Mouse (Mus musculus) lung, embryonic 14.5 days (tissue): ENCODE measurements around the gene Erc2. TPM values are rescaled to one million over a fixed set of nuclear protein-coding genes. Genes with fewer than 3 reads are reported as not detected.

Experiments used
- ATAC-seq: fragments of 200-750 bp; cut with Nextera tagmentation; 2 replicates; pipeline ENCODE4 v1.8.0; 2017; ENCODE audit warnings: mild to moderate bottlenecking, moderate TSS enrichment, moderate library complexity; ENCODE audit not compliant: insufficient read depth
- DNase-seq: peaks from one replicate; pipeline ENCODE4 v3.0.0-alpha.2; 2015
- H3K27ac ChIP-seq: fragments of 300-500 bp; sonication (generic); 2 replicates; pipeline ENCODE4 v1.5.1; 2014; ENCODE audit warnings: low read depth, mild to moderate bottlenecking, moderate library complexity
- H3K27me3 ChIP-seq: fragments of 300-500 bp; sonication (generic); 2 replicates; pipeline ENCODE4 v1.6.1; 2014; ENCODE audit warnings: low read length, control low read depth; ENCODE audit not compliant: insufficient read depth
- H3K36me3 ChIP-seq: fragments of 300-500 bp; sonication (generic); 2 replicates; pipeline ENCODE4 v1.6.1; 2014; ENCODE audit warnings: control low read depth; ENCODE audit not compliant: insufficient read depth
- H3K4me1 ChIP-seq: fragments of 300-500 bp; sonication (generic); 2 replicates; pipeline ENCODE4 v1.6.1; 2014; ENCODE audit warnings: antibody characterized with exemption, control low read depth; ENCODE audit not compliant: insufficient read depth
- H3K4me2 ChIP-seq: fragments of 300-500 bp; sonication (generic); 2 replicates; pipeline ENCODE4 v1.6.1; 2014; ENCODE audit warnings: mild to moderate bottlenecking
- H3K4me3 ChIP-seq: fragments of 300-500 bp; sonication (generic); 2 replicates; pipeline ENCODE4 v1.5.1; 2014; ENCODE audit warnings: low read depth, low read length
- H3K9ac ChIP-seq: fragments of 300-500 bp; sonication (generic); 2 replicates; pipeline ENCODE4 v1.6.1; 2014
- H3K9me3 ChIP-seq: fragments of 300-500 bp; sonication (generic); 2 replicates; pipeline ENCODE4 v1.6.1; 2016; ENCODE audit warnings: low read depth, low read length, control low read depth
- CTCF ChIP-seq: IDR thresholded peaks from 2 replicates; pipeline ENCODE4 v1.5.1; 2016; ENCODE audit warnings: antibody characterized with exemption, low read depth
- WGBS: fragments of 180-500 bp; shearing (Covaris S2); extraction: QIAGEN DNeasy Blood & Tissue Kit; methylation state at CpG from one replicate; pipeline ENCODE4 v1.1.7; 2014; 5-methylcytosine and 5-hydroxymethylcytosine counted together
- polyA plus RNA-seq: library from polyadenylated mRNA; unstranded; fragments of >200 nt; fragmentation: Nextera tagmentation; extraction: Ambion mirVana; gene quantifications from 2 replicates; pipeline ENCODE4 v1.2.1, GENCODE M21; 2014

The Erc2 gene
- polyA plus RNA-seq, 1 experiment from 2014 or later = 2.1 TPM

DNA sequence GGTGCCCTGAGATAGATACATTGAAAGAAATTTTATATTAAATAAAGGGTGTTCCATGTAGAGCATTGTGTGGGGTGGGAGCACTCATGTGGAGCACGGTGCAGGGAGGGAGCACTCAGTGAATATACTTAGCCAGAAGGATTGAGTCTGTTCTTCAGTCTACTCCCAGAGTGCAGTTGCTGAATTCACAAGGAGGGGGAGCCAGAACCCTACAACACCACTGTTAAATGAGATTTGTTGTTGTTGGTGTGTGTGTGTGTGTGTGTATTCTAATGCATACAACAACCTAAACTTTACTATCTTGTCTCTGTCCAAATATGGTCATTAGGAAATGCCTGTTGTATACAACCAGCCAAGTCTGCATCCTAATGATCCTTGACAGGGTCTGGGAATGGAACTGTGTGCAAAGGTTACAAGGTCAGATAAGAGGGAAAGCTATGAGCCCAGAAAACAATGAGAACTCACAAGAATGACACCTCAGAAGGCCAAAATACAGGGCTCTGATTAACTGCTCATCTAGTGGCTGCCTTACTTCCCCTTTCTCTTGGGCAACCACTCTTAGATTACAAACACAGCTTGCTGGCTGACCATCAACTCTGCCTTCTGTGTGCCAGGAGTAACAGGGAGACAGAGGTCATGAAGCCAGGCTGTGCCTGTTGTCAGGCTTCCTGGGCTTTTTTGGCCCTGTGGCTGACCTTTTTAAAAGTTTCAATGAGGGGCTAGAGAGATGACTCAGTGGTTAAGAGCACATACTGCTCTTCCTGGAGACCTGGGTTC, 661.3 kb downstream of the Erc2 start:
- no peak overlapping the region for H3K9ac ChIP-seq
- no peak overlapping the region for H3K4me2 ChIP-seq
- H3K36me3 ChIP-seq = no peaks in the 10 kb centered on the region
- DNase-seq = no peak
- H3K27ac ChIP-seq = no peak overlapping the region
- peak; percentile 50 for TF ChIP-seq CTCF
- no peak overlapping the region for H3K4me3 ChIP-seq
- WGBS = 91% methylated on average over 1 of the region's 1 CpGs
- no peak for ATAC-seq
- H3K4me1 ChIP-seq = no peaks in the 10 kb centered on the region
- no peaks in the 10 kb centered on the region for H3K9me3 ChIP-seq
- H3K27me3 ChIP-seq = no peaks in the 10 kb centered on the region

DNA sequence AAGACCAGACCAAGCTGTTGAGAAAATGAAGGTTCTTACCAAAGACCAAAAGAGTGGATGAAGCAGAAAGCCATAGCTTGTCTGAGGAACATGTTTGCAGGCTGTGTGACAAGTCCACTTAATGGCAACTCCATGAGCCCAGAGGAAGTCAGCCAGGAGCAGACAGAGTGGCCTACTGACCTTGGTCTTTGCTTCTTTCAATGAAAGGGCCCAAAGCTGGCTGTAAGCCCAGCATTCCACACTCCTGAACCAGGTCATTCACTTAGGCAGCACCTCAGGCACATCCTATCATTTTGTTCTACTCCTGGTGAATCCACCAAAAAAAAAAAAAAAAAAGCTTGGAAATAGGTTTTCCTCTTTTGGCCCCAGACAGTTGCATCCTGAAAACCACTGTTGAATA, 664.3 kb downstream of the Erc2 start:
- Histone ChIP-seq H3K4me1 (no peaks in the 10 kb centered on the region), H3K9me3 (no peaks in the 10 kb centered on the region), H3K27ac (no peak overlapping the region), H3K4me3 (no peak overlapping the region), H3K9ac (no peak overlapping the region), H3K4me2 (no peak overlapping the region), H3K36me3 (no peaks in the 10 kb centered on the region), H3K27me3 (no peaks in the 10 kb centered on the region; the same call in 1 of the 2 replicates)
- ATAC-seq (no peak), DNase-seq (no peak)
- no peak for TF ChIP-seq CTCF

DNA sequence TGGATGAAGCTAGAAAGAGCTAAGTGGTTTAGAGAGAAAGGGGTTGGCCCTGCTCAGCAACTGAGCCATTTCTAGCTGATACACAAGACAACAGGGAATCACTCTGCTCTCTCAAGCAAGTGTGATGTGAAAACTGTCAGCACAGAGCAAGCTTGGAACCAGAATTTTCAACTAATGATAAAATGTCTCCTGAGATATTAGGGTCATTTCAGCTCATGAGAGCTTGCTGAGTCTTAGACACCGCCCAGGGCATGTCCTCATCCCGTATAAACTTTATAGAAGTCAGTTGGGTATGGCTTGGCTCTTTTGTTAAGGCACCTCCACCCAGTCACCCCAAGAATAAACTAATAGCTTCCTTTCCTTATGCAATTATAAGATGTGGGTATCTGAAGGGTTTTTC, 666.0 kb downstream of the Erc2 start:
- Histone ChIP-seq H3K27me3 (no peaks in the 10 kb centered on the region; the same call in 1 of the 2 replicates), H3K4me1 (no peaks in the 10 kb centered on the region), H3K27ac (no peak overlapping the region), H3K9ac (no peak overlapping the region), H3K4me2 (no peak overlapping the region), H3K36me3 (no peaks in the 10 kb centered on the region), H3K4me3 (no peak overlapping the region), H3K9me3 (no peaks in the 10 kb centered on the region)
- no peak for TF ChIP-seq CTCF
- 66% methylated on average over 2 of the region's 2 CpGs for WGBS
- no peak for DNase-seq
- no peak for ATAC-seq

DNA sequence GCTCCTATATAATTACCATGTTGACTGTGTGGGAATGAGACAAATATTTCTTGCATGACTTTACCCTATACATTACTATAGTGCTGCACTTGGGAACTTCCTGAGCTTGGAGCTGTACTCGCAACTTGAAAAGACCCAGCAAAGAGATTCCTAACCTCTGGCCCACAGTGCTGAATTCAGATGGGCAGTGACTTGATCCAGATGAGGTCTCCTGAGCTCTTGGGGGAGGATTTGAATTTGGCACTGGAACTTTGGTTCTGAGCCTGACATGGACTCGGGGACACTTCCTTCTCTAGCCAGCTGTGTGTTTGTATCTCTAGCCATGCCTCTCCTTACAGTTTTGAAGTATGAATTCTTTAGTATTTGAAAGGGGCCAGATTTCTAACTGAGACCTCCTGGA, 666.7 kb downstream of the Erc2 start:
- 51% methylated on average over 2 of the region's 2 CpGs for WGBS

DNA sequence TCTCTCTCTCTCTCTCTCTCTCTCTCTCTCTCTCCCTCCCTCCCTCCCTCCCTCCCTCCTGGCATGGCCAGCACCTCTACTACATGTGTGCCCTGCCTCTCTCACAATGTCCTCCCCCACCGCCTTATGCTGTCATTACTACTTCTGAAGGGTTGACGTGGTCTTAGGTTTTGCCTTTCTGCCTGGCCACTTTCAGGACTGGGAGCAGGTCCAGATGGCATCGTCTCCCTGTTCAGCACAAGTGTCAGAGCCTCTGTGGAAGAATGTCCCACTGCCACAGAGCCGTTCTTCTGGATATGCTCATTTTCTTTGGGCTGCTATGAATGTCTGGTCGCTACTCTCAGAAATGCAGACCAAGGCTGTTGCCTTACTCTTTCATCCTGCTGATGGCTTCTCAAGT, 671.7 kb downstream of the Erc2 start:
- 70% methylated on average over 5 of the region's 5 CpGs for WGBS
- DNase-seq (no peak), ATAC-seq (no peak)
- Histone ChIP-seq H3K4me1 (peaks cover 17% of the 10 kb centered on the region), H3K4me2 (no peak overlapping the region), H3K36me3 (no peaks in the 10 kb centered on the region), H3K27me3 (peaks cover 3% of the 10 kb centered on the region; the same call in 1 of the 2 replicates), H3K4me3 (no peak overlapping the region), H3K9me3 (no peaks in the 10 kb centered on the region), H3K9ac (no peak overlapping the region), H3K27ac (no peak overlapping the region)
- TF ChIP-seq CTCF = no peak

More for the DNA sequence above, 666.7 kb downstream of the Erc2 start:
- H3K9me3 ChIP-seq = no peaks in the 10 kb centered on the region
- H3K4me1 ChIP-seq = no peaks in the 10 kb centered on the region
- ATAC-seq (no peak), DNase-seq (no peak)
- no peaks in the 10 kb centered on the region for H3K36me3 ChIP-seq
- H3K4me3 ChIP-seq = no peak overlapping the region
- TF ChIP-seq CTCF = no peak
- H3K27ac ChIP-seq = no peak overlapping the region
- H3K27me3 ChIP-seq = no peaks in the 10 kb centered on the region; the same call in 1 of the 2 replicates
- no peak overlapping the region for H3K4me2 ChIP-seq
- H3K9ac ChIP-seq = no peak overlapping the region

DNA sequence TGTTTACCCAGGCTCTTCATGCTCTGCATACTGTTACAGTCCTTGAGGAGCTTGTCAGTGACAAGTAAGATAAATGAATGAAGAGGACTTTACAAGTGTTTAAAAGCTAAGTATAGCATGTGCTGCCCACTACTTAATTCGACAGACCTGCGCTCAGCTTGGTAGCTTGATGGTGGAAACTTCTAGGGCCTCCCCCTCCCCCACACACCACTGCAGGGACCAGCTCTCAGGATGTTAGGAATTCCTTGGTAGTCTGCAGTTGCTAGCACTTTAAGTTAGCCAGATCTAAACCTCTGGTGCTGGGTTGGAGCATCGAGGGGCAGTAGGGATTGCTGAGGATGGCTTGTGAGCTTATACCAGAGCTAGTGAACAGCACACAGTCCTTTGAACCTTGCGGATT, 672.9 kb downstream of the Erc2 start:
- ATAC-seq = no peak
- Histone ChIP-seq H3K4me2 (no peak overlapping the region), H3K9me3 (no peaks in the 10 kb centered on the region), H3K4me1 (peaks cover 20% of the 10 kb centered on the region), H3K36me3 (no peaks in the 10 kb centered on the region), H3K9ac (no peak overlapping the region), H3K27me3 (peaks cover 3% of the 10 kb centered on the region; the same call in 1 of the 2 replicates), H3K27ac (no peak overlapping the region), H3K4me3 (no peak overlapping the region)
- DNase-seq = no peak
- TF ChIP-seq CTCF = no peak
- 17% methylated on average over 4 of the region's 4 CpGs for WGBS

DNA sequence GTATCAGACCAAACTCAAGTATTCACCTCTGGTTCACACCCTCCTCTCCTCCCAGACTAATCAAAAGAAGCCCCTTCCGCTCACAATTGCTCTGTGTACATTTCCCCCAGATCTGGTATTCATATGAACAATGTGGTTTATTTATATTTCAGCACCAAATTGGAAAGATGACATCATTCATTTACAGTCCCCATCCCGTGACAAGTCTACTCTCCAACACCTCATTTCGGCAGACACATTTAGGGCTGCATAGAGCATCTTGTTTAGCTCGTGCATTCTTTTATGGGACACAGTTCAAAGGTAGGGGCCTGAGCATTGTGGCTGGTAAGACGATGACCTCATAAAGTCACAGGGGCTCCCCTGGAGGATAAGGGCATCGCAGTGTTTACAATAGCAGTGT, 677.9 kb downstream of the Erc2 start:
- no peaks in the 10 kb centered on the region for H3K9me3 ChIP-seq
- no peak overlapping the region for H3K4me3 ChIP-seq
- no peak overlapping the region for H3K27ac ChIP-seq
- 25% methylated on average over 6 of the region's 6 CpGs for WGBS
- ATAC-seq (peak; percentile 70), DNase-seq (peak; percentile 72)
- H3K36me3 ChIP-seq = no peaks in the 10 kb centered on the region
- H3K9ac ChIP-seq = no peak overlapping the region
- H3K4me1 ChIP-seq = peaks cover 21% of the 10 kb centered on the region
- no peak overlapping the region for H3K4me2 ChIP-seq
- no peak for TF ChIP-seq CTCF
- 0 out of 2 replicates have a peak, but pooled peaks cover 3% of the 10 kb centered on the region for H3K27me3 ChIP-seq
